Mouse (Mus musculus) embryonic fibroblast, embryonic 13.5 days (primary cell): Measurements from ENCODE around the gene Acads.
"Not testable (repeated sequence)": the region's sequence is repeated elsewhere in the genome, so short reads cannot be mapped to it uniquely, and the experiment has no call there.

Experiments
- CTCF ChIP-seq: IDR thresholded peaks from 2 replicates; pipeline ENCODE4 v1.5.1; 2011; ENCODE audit warnings: mild to moderate bottlenecking, control low read depth, low read length, moderate library complexity, borderline replicate concordance; ENCODE audit not compliant: insufficient read depth
- POLR2A ChIP-seq: IDR thresholded peaks from 2 replicates; pipeline ENCODE4 v1.6.1; 2011; ENCODE audit warnings: low read depth, mild to moderate bottlenecking, control low read depth, low read length, moderate library complexity

GRCm38 (mm10) chr5:115073306-115073705, 45.8 kb downstream of the Acads start:
- not testable (repeated sequence) for TF ChIP-seq CTCF, POLR2A
